Mouse (Mus musculus): ENCODE measurements around the gene Cby3. TPM values are rescaled to one million over a fixed set of nuclear protein-coding genes. Genes with fewer than 3 reads are reported as not detected.

The Cby3 gene
- polyA plus RNA-seq, 1 experiment from 2014 or later = 0.53 TPM

GRCm38 (mm10) chr11:50373621-50374020, 19.4 kb downstream of the Cby3 start:
- H3K4me2 ChIP-seq (replicated peaks; ENCODE audit: low read depth, low read length) = no peak overlapping the region
- H3K4me1 ChIP-seq (ENCODE audit: insufficient read depth, low read depth, low read length) = no peaks in the 10 kb centered on the region
- no peaks in the 10 kb centered on the region for H3K36me3 ChIP-seq (ENCODE audit: insufficient read depth, low read length)
- H3K9me3 ChIP-seq (ENCODE audit: low read length) = no peaks in the 10 kb centered on the region
- H3K9ac ChIP-seq (replicated peaks; ENCODE audit: low read depth) = no peak overlapping the region
- 89% methylated on average over 1 of the region's 1 CpGs for WGBS
- no peak for DNase-seq (ENCODE audit: low spot score)
- TF ChIP-seq EP300 (IDR thresholded peaks at IDR 0.05) = no peak
- no peak for TF ChIP-seq CTCF (IDR thresholded peaks at IDR 0.05)
- ATAC-seq = no peak
- no peaks in the 10 kb centered on the region for H3K27me3 ChIP-seq (replicated peaks; ENCODE audit: insufficient read depth, low read length)
- no peak overlapping the region for H3K4me3 ChIP-seq (ENCODE audit: low read depth, low read length)
- H3K27ac ChIP-seq (ENCODE audit: low read length) = no peak overlapping the region

- H3K4me3 ChIP-seq (ENCODE audit: low read depth, low read length) = no peak overlapping the region
- ATAC-seq = no peak
Measured at GRCm38 (mm10) chr11:50374286-50375015, 20.2 kb downstream of the Cby3 start.

GRCm38 (mm10) chr11:50375421-50375820, 21.2 kb downstream of the Cby3 start:
- WGBS = 72% methylated on average over 5 of the region's 5 CpGs
- Histone ChIP-seq H3K36me3 (ENCODE audit: insufficient read depth, low read length) (no peaks in the 10 kb centered on the region), H3K4me2 (replicated peaks; ENCODE audit: low read depth, low read length) (no peak overlapping the region), H3K9ac (replicated peaks; ENCODE audit: low read depth) (no peak overlapping the region), H3K9me3 (ENCODE audit: low read length) (no peaks in the 10 kb centered on the region), H3K4me1 (ENCODE audit: insufficient read depth, low read depth, low read length) (peaks cover 4% of the 10 kb centered on the region; the same call in 1 of the 2 replicates), H3K27ac (ENCODE audit: low read length) (no peak overlapping the region), H3K27me3 (replicated peaks; ENCODE audit: insufficient read depth, low read length) (no peaks in the 10 kb centered on the region), H3K4me3 (ENCODE audit: low read depth, low read length) (no peak overlapping the region)
- ATAC-seq = no peak
- TF ChIP-seq CTCF (IDR thresholded peaks at IDR 0.05) = no peak
- no peak for TF ChIP-seq EP300 (IDR thresholded peaks at IDR 0.05)
- no peak for DNase-seq (ENCODE audit: low spot score)

More at GRCm38 (mm10) chr11:50374286-50375015, 20.2 kb downstream of the Cby3 start:
- no peak overlapping the region for H3K4me2 ChIP-seq (replicated peaks; ENCODE audit: low read depth, low read length)
- 84% methylated on average over 13 of the region's 13 CpGs for WGBS
- no peak for DNase-seq (ENCODE audit: low spot score)
- H3K36me3 ChIP-seq (ENCODE audit: insufficient read depth, low read length) = no peaks in the 10 kb centered on the region
- H3K27ac ChIP-seq (ENCODE audit: low read length) = no peak overlapping the region
- H3K27me3 ChIP-seq (replicated peaks; ENCODE audit: insufficient read depth, low read length) = no peaks in the 10 kb centered on the region
- H3K4me1 ChIP-seq (ENCODE audit: insufficient read depth, low read depth, low read length) = peaks cover 1% of the 10 kb centered on the region; the same call in 1 of the 2 replicates
- H3K9ac ChIP-seq (replicated peaks; ENCODE audit: low read depth) = no peak overlapping the region
- H3K9me3 ChIP-seq (ENCODE audit: low read length) = no peaks in the 10 kb centered on the region
- no peak for TF ChIP-seq CTCF (IDR thresholded peaks at IDR 0.05)
- no peak for TF ChIP-seq EP300 (IDR thresholded peaks at IDR 0.05)

- no peak for ATAC-seq
- Histone ChIP-seq H3K4me1 (ENCODE audit: insufficient read depth, low read depth, low read length) (peaks cover 4% of the 10 kb centered on the region; the same call in 1 of the 2 replicates), H3K27ac (ENCODE audit: low read length) (peak overlapping the region; percentile 96), H3K36me3 (ENCODE audit: insufficient read depth, low read length) (no peaks in the 10 kb centered on the region), H3K9ac (replicated peaks; ENCODE audit: low read depth) (peak overlapping the region; percentile 74), H3K4me3 (ENCODE audit: low read depth, low read length) (peak overlapping the region; percentile 70; the same call in 1 of the 2 replicates), H3K4me2 (replicated peaks; ENCODE audit: low read depth, low read length) (peak overlapping the region; percentile 96), H3K27me3 (replicated peaks; ENCODE audit: insufficient read depth, low read length) (no peaks in the 10 kb centered on the region), H3K9me3 (ENCODE audit: low read length) (no peaks in the 10 kb centered on the region)
- 25% methylated on average over 10 of the region's 10 CpGs for WGBS
- TF ChIP-seq EP300 (IDR thresholded peaks at IDR 0.05) (no peak), CTCF (IDR thresholded peaks at IDR 0.05) (no peak)
- peak; percentile 8 for DNase-seq (ENCODE audit: low spot score)
Measured at GRCm38 (mm10) chr11:50376156-50376790, 22.0 kb downstream of the Cby3 start.

- H3K4me3 ChIP-seq (ENCODE audit: low read depth, low read length) = peak within 1 kb of the TSS; percentile 70
- ATAC-seq = peak; percentile 93
- peaks cover 4% of the 10 kb centered on the region; the same call in 1 of the 2 replicates for H3K4me1 ChIP-seq (ENCODE audit: insufficient read depth, low read depth, low read length)
- WGBS = under 1% methylated on average over 76 of the region's 76 CpGs
- H3K4me2 ChIP-seq (replicated peaks; ENCODE audit: low read depth, low read length) = peak within 1 kb of the TSS; percentile 96
- no peaks in the 10 kb centered on the region for H3K27me3 ChIP-seq (replicated peaks; ENCODE audit: insufficient read depth, low read length)
- peak within 1 kb of the TSS; percentile 94 for H3K9ac ChIP-seq (replicated peaks; ENCODE audit: low read depth)
- TF ChIP-seq EP300 (IDR thresholded peaks at IDR 0.05) (0 out of 2 replicates have a peak, but pooled peaks have one; percentile 26), CTCF (IDR thresholded peaks at IDR 0.05) (no peak)
- H3K9me3 ChIP-seq (ENCODE audit: low read length) = no peaks in the 10 kb centered on the region
- peak; percentile 99 for DNase-seq (ENCODE audit: low spot score)
- H3K27ac ChIP-seq (ENCODE audit: low read length) = peak within 1 kb of the TSS; percentile 99
- H3K36me3 ChIP-seq (ENCODE audit: insufficient read depth, low read length) = no peaks in the 10 kb centered on the region
Measured at GRCm38 (mm10) chr11:50376911-50377891, 22.9 kb downstream of the Cby3 start, which contains the start of gene Hnrnph1. Hnrnph1 (plus strand) TSS chr11:50376990.
